Mouse (Mus musculus) embryo, embryonic 11 days (tissue): ENCODE measurements around the gene Wfdc1.
A peak's percentile ranks its signal among the peaks of the same experiment; 100 is the strongest.

ENCODE experiments used
- DNase-seq: peaks from one replicate; pipeline ENCODE4 v3.0.0-alpha.2; 2015

Gene Wfdc1

GRCm38 (mm10) chr8:119641058-119641457 lies 25.1 kb upstream of the Wfdc1 start:
- no peak for DNase-seq

DNA sequence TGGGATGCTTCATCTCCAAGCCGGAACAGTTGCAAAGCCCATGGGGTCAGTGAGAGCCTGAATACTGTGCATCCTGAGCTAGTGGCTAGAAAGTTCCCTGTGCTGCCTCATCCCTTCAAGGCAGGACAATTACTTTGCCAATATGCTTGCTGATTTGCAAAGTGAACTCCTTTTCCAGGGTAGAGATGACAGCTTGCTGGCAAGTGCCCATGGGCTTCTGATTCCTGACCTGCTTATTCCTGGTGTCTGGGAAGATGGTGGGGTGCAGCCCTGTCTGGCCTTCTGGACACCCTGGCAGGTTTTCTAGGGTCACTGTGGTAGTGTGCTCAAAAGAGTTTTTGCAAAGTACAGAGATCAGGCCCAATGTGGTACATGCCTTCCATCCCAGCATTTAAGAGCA lies 23.2 kb upstream of the Wfdc1 start:
- DNase-seq, result no peak

DNA sequence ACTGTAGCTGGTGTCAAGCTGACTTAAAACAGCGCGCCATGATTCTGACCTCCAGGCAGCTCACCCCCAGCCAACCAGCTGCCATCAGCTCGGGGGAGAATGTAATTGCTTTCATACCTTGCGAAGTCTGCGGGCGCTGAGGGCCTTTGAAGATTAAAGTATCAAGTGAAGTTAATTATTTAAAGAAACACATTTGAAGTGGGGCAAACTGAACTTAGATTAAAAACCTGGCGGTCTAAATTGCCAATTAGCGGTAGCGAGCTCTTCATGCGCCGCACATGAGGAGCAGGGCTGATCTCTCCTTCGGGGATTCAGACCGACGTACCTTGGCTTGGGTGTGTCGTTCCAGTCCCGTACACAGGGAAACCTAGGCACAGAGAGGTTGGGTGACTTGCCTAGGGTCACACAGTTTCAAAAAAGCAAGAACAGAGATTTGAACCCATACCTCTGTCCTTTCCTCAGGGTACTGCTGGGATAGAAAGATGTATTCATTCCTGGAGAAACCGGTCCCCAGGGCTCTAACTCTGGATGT lies 21.7 kb upstream of the Wfdc1 start:
- DNase-seq, result no peak

DNA sequence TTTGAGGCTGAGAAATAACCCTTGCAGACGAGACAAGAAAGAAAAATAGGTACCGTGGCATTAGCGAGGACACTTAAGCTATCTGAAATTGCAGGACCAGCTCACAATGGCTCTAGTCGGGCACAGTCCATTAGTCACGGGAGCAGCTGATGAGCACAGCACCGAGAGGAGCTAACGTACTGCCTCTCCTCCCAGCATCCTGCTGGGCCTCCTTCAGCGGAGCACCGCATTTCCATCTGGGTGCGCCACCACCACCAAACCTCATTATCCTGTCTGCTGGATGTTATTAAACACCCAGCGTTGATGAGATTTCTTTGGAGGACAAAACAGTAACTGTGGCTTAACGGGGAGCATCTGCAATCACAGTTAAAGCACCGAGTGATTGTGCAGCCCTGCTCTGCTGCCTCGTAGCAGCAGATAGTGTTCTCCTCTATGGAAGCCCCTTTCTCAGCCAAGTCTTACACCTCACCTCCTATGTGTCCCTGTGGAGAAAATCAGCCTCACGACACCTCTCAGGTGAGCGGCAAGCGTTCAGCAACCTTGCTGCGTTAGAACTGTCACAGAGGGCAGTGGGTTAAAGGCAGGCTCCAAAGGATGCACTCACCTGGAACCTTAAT lies 21.1 kb upstream of the Wfdc1 start:
- DNase-seq, result no peak

- DNase-seq, result no peak
These were observed 20.0 kb upstream of the Wfdc1 start for GRCm38 (mm10) chr8:119646197-119646596.

DNA sequence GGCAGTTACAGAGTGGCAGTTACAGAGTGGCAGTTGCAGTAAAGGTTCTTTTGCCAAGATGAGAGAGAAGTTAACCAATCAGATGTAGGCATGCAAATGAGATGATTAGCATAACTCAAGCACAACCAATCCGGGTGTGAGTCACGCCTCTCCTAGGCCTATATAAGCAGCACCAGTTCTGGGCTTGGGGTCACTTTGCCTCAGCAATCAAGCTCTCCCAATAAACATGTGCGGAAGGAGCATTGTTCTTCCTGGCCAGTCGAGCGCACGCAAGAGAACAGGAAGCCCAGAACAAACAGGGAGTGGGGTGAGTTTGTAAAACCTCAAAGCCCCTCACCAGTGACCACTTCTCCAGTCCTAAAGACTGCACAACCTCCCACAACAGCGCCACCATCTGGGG lies 19.3 kb upstream of the Wfdc1 start:
- no peak for DNase-seq

DNA sequence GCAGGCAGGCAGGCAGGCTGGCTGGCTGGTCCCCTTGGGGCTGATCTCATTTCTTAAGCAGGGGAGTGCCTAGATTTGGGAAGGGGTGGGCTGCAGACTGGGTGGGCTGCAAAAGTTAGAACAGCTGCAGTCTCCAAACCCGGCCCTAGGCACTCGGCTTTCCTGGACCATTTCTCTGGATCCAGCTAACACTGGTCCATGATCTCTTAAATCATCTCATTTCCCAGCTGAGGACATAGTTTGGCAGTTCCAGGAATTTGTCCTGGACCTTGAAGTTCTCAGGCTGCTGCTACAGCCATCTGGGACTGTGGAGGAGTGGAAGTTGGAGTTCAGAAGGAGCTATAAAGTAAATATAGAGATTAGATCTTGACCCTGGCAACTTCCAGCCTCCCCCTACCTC lies 14.8 kb upstream of the Wfdc1 start:
- DNase-seq, result no peak

- no peak for DNase-seq
These were observed 9.3 kb upstream of the Wfdc1 start for GRCm38 (mm10) chr8:119656709-119657464.

- peak; percentile 86 for DNase-seq
These were observed 5.1 kb upstream of the Wfdc1 start for GRCm38 (mm10) chr8:119661081-119661480.

DNA sequence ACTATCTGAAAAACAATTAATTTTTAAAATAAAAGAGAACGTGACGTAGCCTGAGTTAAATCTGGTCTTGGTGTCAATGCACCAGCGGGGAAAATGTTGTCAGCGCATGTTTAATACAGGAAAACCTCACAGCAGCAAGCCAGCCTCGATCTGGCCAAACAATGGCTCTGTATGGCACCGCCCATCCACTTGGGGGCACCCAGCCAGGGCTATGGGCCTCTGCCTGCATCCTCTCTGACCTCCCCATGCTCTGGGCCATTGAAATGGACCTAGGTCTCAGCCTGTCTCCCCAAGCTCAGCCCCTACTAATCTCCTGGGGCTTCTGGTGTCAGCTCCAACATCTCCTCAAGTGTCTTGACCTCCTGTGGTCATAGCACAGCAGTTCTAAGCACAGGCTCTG lies 4.3 kb upstream of the Wfdc1 start:
- DNase-seq, result no peak

GRCm38 (mm10) chr8:119663440-119663839 lies 2.7 kb upstream of the Wfdc1 start:
- no peak for DNase-seq

- no peak for DNase-seq
These were observed 895 bp upstream of the Wfdc1 start for GRCm38 (mm10) chr8:119665270-119665669.

- DNase-seq, result no peak
These were observed 2.3 kb downstream of the Wfdc1 start for GRCm38 (mm10) chr8:119668447-119668846.

GRCm38 (mm10) chr8:119669284-119669683 lies 3.1 kb downstream of the Wfdc1 start:
- no peak for DNase-seq

- DNase-seq, result no peak
These were observed 4.4 kb downstream of the Wfdc1 start for GRCm38 (mm10) chr8:119670419-119671091.

DNA sequence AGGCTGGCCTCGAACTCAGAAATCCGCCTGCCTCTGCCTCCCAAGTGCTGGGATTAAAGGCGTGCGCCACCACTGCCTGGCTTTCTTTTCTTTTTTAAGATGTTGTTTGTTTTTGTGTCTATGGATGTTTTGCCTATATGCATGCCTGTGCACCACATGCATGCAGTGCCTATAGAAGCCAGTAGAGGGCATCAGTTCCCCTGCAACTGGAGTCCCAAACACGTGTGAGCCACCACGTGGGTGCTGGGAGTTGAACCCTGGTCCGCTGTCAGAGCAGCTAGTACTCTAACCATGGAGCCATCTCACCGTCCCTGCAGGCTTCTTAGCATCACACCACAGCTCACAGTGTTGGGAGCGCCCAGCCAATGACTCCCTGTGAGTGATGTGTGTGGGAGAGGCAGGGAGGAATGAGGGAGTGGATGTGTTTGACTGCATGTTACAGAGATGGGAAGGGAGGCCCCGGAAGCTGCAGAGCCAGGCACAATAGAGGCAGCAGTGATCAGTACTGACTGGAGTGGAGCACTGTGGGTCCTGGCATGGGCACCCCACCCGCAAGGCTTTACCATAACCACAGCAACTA lies 7.9 kb downstream of the Wfdc1 start:
- no peak for DNase-seq

GRCm38 (mm10) chr8:119675457-119675856 lies 9.3 kb downstream of the Wfdc1 start:
- DNase-seq, result no peak

DNA sequence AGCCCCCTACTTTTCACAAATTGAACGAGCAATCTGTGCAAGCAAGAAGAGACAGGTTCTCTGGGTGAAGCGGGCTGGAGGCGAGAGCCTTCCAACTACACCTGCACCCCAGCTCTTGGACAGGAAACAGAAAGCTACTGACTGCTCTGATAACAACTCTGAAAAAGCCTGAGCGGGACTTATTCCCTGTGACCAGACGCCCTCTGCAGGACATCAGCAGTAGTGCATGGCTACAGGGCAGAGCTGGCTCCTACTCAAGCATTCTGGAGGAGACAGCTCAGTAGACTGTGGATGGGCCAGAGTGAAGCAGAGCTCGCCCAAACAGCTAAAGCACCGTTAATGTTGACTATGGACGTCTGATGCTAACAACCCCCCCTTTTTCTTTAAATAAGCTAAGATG lies 10.2 kb downstream of the Wfdc1 start:
- peak; percentile 87 for DNase-seq

DNA sequence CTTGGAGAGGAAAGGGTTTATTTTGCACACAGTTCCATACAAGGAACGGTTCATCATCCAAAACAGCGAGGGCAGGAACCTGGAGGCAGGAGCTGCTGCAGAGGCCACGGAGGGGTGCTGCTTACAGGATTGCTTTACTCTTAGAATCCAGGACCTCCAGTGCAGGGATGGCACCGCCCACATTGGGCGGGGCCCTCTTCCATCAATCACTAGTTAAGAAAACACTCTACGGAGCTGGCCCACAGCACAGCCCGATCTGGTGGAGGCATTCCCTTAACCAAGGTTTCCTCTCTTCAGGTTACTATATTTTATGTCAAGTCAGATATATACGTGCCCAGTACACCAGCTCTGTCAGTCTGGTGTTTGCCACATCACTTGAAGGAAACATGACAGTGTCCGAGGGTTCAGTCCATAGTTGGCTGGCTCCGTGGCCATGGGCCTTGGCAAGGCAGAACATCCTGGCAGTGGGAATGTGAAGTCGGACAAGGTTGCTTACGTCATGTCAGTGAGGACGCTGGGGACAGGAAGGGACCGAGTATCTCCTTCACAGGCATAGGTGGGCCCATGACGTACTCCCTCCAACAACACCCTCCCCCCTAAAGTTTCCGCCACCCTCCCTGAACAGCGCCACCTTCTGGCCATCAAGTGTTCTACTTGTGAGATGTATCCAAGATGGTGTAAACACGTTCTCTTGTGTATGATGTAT lies 12.1 kb downstream of the Wfdc1 start:
- peak; percentile 74 for DNase-seq

- no peak for DNase-seq
These were observed 13.0 kb downstream of the Wfdc1 start for GRCm38 (mm10) chr8:119679184-119679583.

GRCm38 (mm10) chr8:119690602-119691001 lies 24.4 kb downstream of the Wfdc1 start:
- DNase-seq, result no peak

GRCm38 (mm10) chr8:119691989-119692388 lies 25.8 kb downstream of the Wfdc1 start:
- DNase-seq, result no peak

- no peak for DNase-seq
These were observed 28.5 kb downstream of the Wfdc1 start for GRCm38 (mm10) chr8:119694696-119695095.
